Comparison of ENCODE assay signal across 13 mouse cellular contexts in the genomic region with DNA sequence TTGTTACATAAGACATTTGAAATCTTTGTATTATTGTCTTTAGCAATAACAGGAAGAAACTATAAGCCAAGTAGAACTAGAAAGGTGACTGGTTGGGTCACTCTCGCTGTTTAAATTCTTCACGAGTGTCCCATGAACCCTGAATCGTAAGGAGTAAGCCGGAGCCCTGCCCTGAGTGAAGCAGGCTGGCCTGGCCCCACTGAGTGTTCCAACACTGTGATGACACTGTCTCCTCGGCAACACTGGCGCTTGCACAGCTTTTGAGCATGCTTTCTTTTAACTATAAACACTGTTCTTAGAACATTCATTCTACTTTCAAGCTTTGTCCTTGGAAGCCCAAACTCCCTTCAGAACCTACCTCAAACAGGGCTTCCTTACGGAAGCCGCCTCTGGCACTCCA. TPM values are rescaled to one million over a fixed set of nuclear protein-coding genes. Genes with fewer than 3 reads are reported as not detected.
DNase-seq lines count a peak whose midpoint lies in the region; ATAC-seq and TF ChIP-seq lines count a peak whose summit lies in the region.
"Had no signal": no experiment of that assay in that cellular context is flagged by ENCODE, and none has a peak within 500 bp of the region (broad histone marks: within the 10 kb centered on the region; RNA-seq: fewer than 3 reads in every experiment).

No protein-coding gene starts in this region.

- peak; percentile 59; the same call in 1 of the 2 replicates for ATAC-seq in intestine, embryonic 15.5 days
- ATAC-seq in intestine, postnatal 0 days = no peak
- ATAC-seq in lung, postnatal 0 days = peak; percentile 81
- ATAC-seq in liver, embryonic 11.5 days (replicated peaks; ENCODE audit: low FRiP score) = no peak

- no peaks in the 10 kb centered on the region for H3K36me3 ChIP-seq in intestine, embryonic 15.5 days
- H3K36me3 ChIP-seq in intestine, postnatal 0 days (ENCODE audit: control insufficient read depth, insufficient read depth) = no peaks in the 10 kb centered on the region
- no peaks in the 10 kb centered on the region for H3K36me3 ChIP-seq in lung, postnatal 0 days (ENCODE audit: insufficient read depth, low read length)
- no peaks in the 10 kb centered on the region for H3K36me3 ChIP-seq in liver, embryonic 11.5 days (ENCODE audit: control insufficient read depth, insufficient read depth, low read length)
- H3K36me3 ChIP-seq: hindbrain, embryonic 10.5 days; limb, embryonic 15.5 days had no signal

- H3K4me3 ChIP-seq in intestine, embryonic 15.5 days (replicated peaks) = no peak overlapping the region
- H3K4me3 ChIP-seq in intestine, postnatal 0 days (ENCODE audit: low read depth, low read length) = no peak overlapping the region
- no peak overlapping the region for H3K4me3 ChIP-seq in lung, postnatal 0 days (ENCODE audit: low read depth, low read length)
- H3K4me3 ChIP-seq in liver, embryonic 11.5 days (ENCODE audit: low read depth, low read length) = no peak overlapping the region
- H3K4me3 ChIP-seq: hindbrain, embryonic 10.5 days; limb, embryonic 15.5 days had no signal

- no peak for TF ChIP-seq CTCF in intestine, postnatal 0 days (IDR thresholded peaks at IDR 0.05; ENCODE audit: low read depth)
- TF ChIP-seq CTCF in lung, postnatal 0 days (IDR thresholded peaks at IDR 0.05) = no peak

- no peaks in the 10 kb centered on the region for H3K27me3 ChIP-seq in intestine, embryonic 15.5 days (replicated peaks)
- H3K27me3 ChIP-seq in intestine, postnatal 0 days (replicated peaks; ENCODE audit: control insufficient read depth, insufficient read depth, low read length) = no peaks in the 10 kb centered on the region
- no peaks in the 10 kb centered on the region for H3K27me3 ChIP-seq in lung, postnatal 0 days (replicated peaks; ENCODE audit: insufficient read depth, low read length)
- no peaks in the 10 kb centered on the region for H3K27me3 ChIP-seq in liver, embryonic 11.5 days (replicated peaks; ENCODE audit: control insufficient read depth, insufficient read depth, low read length)
- H3K27me3 ChIP-seq: limb, embryonic 15.5 days had no signal

- DNase-seq in urinary bladder, postnatal 25 days (ENCODE audit: low spot score) = peak; percentile 28
- no peak for DNase-seq in urinary bladder, adult 2 months (ENCODE audit: low spot score)
- peak; percentile 59 for DNase-seq in lung, postnatal 0 days (ENCODE audit: low spot score)
- DNase-seq in embryo, embryonic 11 days = no peak
- DNase-seq in thymus, postnatal 14 days = no peak
- no peak for DNase-seq in liver, embryonic 11.5 days (ENCODE audit: low spot score)
- DNase-seq: cerebellum, adult 11 months; kidney, adult 9 months; right cerebral cortex, adult 18-20 months had no signal

- no peaks in the 10 kb centered on the region for H3K9me3 ChIP-seq in intestine, embryonic 15.5 days
- H3K9me3 ChIP-seq in intestine, postnatal 0 days (ENCODE audit: control insufficient read depth) = no peaks in the 10 kb centered on the region
- H3K9me3 ChIP-seq in lung, postnatal 0 days (ENCODE audit: low read length) = no peaks in the 10 kb centered on the region
- no peaks in the 10 kb centered on the region for H3K9me3 ChIP-seq in liver, embryonic 11.5 days (ENCODE audit: control insufficient read depth, low read length)
- H3K9me3 ChIP-seq: hindbrain, embryonic 10.5 days; limb, embryonic 15.5 days had no signal

- H3K9ac ChIP-seq in intestine, embryonic 15.5 days = no peak overlapping the region
- H3K9ac ChIP-seq in intestine, postnatal 0 days (ENCODE audit: low read depth, low read length) = no peak overlapping the region
- no peak overlapping the region for H3K9ac ChIP-seq in lung, postnatal 0 days (replicated peaks; ENCODE audit: low read depth)
- no peak overlapping the region for H3K9ac ChIP-seq in liver, embryonic 11.5 days (ENCODE audit: low read depth, low read length)
- H3K9ac ChIP-seq: limb, embryonic 15.5 days had no signal

- no peak overlapping the region for H3K4me2 ChIP-seq in intestine, embryonic 15.5 days (replicated peaks)
- no peak overlapping the region for H3K4me2 ChIP-seq in intestine, postnatal 0 days (replicated peaks; ENCODE audit: low read depth)
- no peak overlapping the region for H3K4me2 ChIP-seq in lung, postnatal 0 days (replicated peaks; ENCODE audit: low read depth, low read length)
- no peak overlapping the region for H3K4me2 ChIP-seq in liver, embryonic 11.5 days
- H3K4me2 ChIP-seq: limb, embryonic 15.5 days had no signal

- no peak for TF ChIP-seq EP300 in lung, postnatal 0 days (IDR thresholded peaks at IDR 0.05)

- H3K4me1 ChIP-seq in intestine, embryonic 15.5 days (replicated peaks) = no peaks in the 10 kb centered on the region
- H3K4me1 ChIP-seq in intestine, postnatal 0 days (replicated peaks; ENCODE audit: control insufficient read depth, insufficient read depth, low read length) = no peaks in the 10 kb centered on the region
- H3K4me1 ChIP-seq in lung, postnatal 0 days (ENCODE audit: insufficient read depth, low read depth, low read length) = no peaks in the 10 kb centered on the region
- H3K4me1 ChIP-seq in liver, embryonic 11.5 days (replicated peaks; ENCODE audit: control insufficient read depth, insufficient read depth, low read length) = no peaks in the 10 kb centered on the region
- H3K4me1 ChIP-seq: hindbrain, embryonic 10.5 days; limb, embryonic 15.5 days had no signal

- no peak overlapping the region for H3K27ac ChIP-seq in intestine, embryonic 15.5 days
- no peak overlapping the region for H3K27ac ChIP-seq in intestine, postnatal 0 days (ENCODE audit: low read depth, low read length)
- no peak overlapping the region for H3K27ac ChIP-seq in lung, postnatal 0 days (ENCODE audit: low read length)
- H3K27ac ChIP-seq in liver, embryonic 11.5 days (ENCODE audit: low read depth, low read length) = no peak overlapping the region
- H3K27ac ChIP-seq: hindbrain, embryonic 10.5 days; limb, embryonic 15.5 days had no signal

- 61% methylated on average over 8 of the region's 8 CpGs for WGBS in intestine, embryonic 15.5 days
- 67% methylated on average over 8 of the region's 8 CpGs for WGBS in intestine, postnatal 0 days
- WGBS in lung, postnatal 0 days = 53% methylated on average over 8 of the region's 8 CpGs
- 89% methylated on average over 8 of the region's 8 CpGs for WGBS in liver, embryonic 11.5 days

RNA-seq across cellular contexts. Expression of a gene that starts 57.1 kb away (rescaled TPM):
- polyA plus RNA-seq in intestine, embryonic 15.5 days (2015; fragmentation: Nextera tagmentation; extraction: Ambion mirVana) = 61.3 and 70.7 TPM in 2 replicates
- 92.9 and 112 TPM in 2 replicates for polyA plus RNA-seq in intestine, postnatal 0 days (2015; fragmentation: Nextera tagmentation; extraction: Ambion mirVana)
- 21.6 and 25.5 TPM in 2 replicates for polyA plus RNA-seq in urinary bladder, adult 2 months (2012; rRNA removed)
- polyA plus RNA-seq in lung, postnatal 0 days (2015; fragmentation: Nextera tagmentation; extraction: Ambion mirVana) = 46.8 and 49.2 TPM in 2 replicates
- polyA plus RNA-seq in liver, embryonic 11.5 days (2014; fragmentation: Nextera tagmentation; extraction: Ambion mirVana) = 45.2 and 50.5 TPM in 2 replicates

RNA-seq across cellular contexts. Expression of a gene that starts 57.4 kb away (rescaled TPM):
- 13.6 and 14.0 TPM in 2 replicates for polyA plus RNA-seq in intestine, embryonic 15.5 days (2015; fragmentation: Nextera tagmentation; extraction: Ambion mirVana)
- polyA plus RNA-seq in intestine, postnatal 0 days (2015; fragmentation: Nextera tagmentation; extraction: Ambion mirVana) = 7.9 TPM in 2 replicates
- 5.5 and 6.4 TPM in 2 replicates for polyA plus RNA-seq in urinary bladder, adult 2 months (2012; rRNA removed)
- polyA plus RNA-seq in lung, postnatal 0 days (2015; fragmentation: Nextera tagmentation; extraction: Ambion mirVana) = 10.8 and 11.7 TPM in 2 replicates
- 13.1 and 13.3 TPM in 2 replicates for polyA plus RNA-seq in liver, embryonic 11.5 days (2014; fragmentation: Nextera tagmentation; extraction: Ambion mirVana)

Comparison
In these comparisons a context has a peak if more than half of its experiments do, and no peak if none do; other contexts are left out.
1. ATAC-seq: peak in intestine, embryonic 15.5 days (single experiment) and lung, postnatal 0 days (single experiment); none in intestine, postnatal 0 days (single experiment) and liver, embryonic 11.5 days (single experiment).
2. DNase-seq: peak in urinary bladder, postnatal 25 days (single experiment) and lung, postnatal 0 days (single experiment); none in urinary bladder, adult 2 months (single experiment), embryo, embryonic 11 days (single experiment), thymus, postnatal 14 days (single experiment) and liver, embryonic 11.5 days (single experiment).